Mouse (Mus musculus): ENCODE measurements around the gene Smoc1. TPM values are rescaled to one million over a fixed set of nuclear protein-coding genes. Genes with fewer than 3 reads are reported as not detected.
A peak's percentile ranks its signal among the peaks of the same experiment; 100 is the strongest.

Gene Smoc1
- total and polyA plus RNA-seq, 2 experiments from 2014 or later, result 24.5 to 28.7 TPM

- TF ChIP-seq CTCF (IDR thresholded peaks at IDR 0.05), result no peak
- Histone ChIP-seq H3K4me3 (ENCODE audit: low read depth, low read length) (no peak overlapping the region), H3K36me3 (ENCODE audit: insufficient read depth, low read length) (no peaks in the 10 kb centered on the region), H3K9ac (replicated peaks; ENCODE audit: low read length, poor library complexity, severe bottlenecking) (no peak overlapping the region), H3K27me3 (ENCODE audit: insufficient read depth, low read length) (no peaks in the 10 kb centered on the region), H3K9me3 (ENCODE audit: low read length) (no peaks in the 10 kb centered on the region), H3K4me2 (ENCODE audit: low read depth, low read length, poor library complexity, severe bottlenecking) (no peak overlapping the region), H3K27ac (ENCODE audit: low read depth, low read length) (peak overlapping the region; percentile 21), H3K4me1 (ENCODE audit: insufficient read depth, low read length) (no peaks in the 10 kb centered on the region)
- 47% methylated on average over 7 of the region's 7 CpGs for WGBS
- ATAC-seq (ENCODE audit: low FRiP score) (no peak), DNase-seq (ENCODE audit: low spot score) (no peak)
These were observed 114.7 kb downstream of the Smoc1 start for GRCm38 (mm10) chr12:81141329-81141711.

- WGBS, result 84% methylated on average over 3 of the region's 3 CpGs
- H3K27ac ChIP-seq (ENCODE audit: low read depth, low read length), result no peak overlapping the region
- TF ChIP-seq CTCF (IDR thresholded peaks at IDR 0.05), result no peak
- no peak overlapping the region for H3K4me3 ChIP-seq (ENCODE audit: low read depth, low read length)
- no peaks in the 10 kb centered on the region for H3K36me3 ChIP-seq (ENCODE audit: insufficient read depth, low read length)
- no peaks in the 10 kb centered on the region for H3K4me1 ChIP-seq (ENCODE audit: insufficient read depth, low read length)
- H3K27me3 ChIP-seq (ENCODE audit: insufficient read depth, low read length), result no peaks in the 10 kb centered on the region
- no peak overlapping the region for H3K9ac ChIP-seq (replicated peaks; ENCODE audit: low read length, poor library complexity, severe bottlenecking)
- H3K9me3 ChIP-seq (ENCODE audit: low read length), result no peaks in the 10 kb centered on the region
- no peak overlapping the region for H3K4me2 ChIP-seq (ENCODE audit: low read depth, low read length, poor library complexity, severe bottlenecking)
- DNase-seq (ENCODE audit: low spot score) (no peak), ATAC-seq (ENCODE audit: low FRiP score) (no peak)
These were observed 115.6 kb downstream of the Smoc1 start for GRCm38 (mm10) chr12:81142231-81142630.

- ATAC-seq (ENCODE audit: low FRiP score) (no peak), DNase-seq (ENCODE audit: low spot score) (no peak)
- no peak for TF ChIP-seq CTCF (IDR thresholded peaks at IDR 0.05)
- Histone ChIP-seq H3K9ac (replicated peaks; ENCODE audit: low read length, poor library complexity, severe bottlenecking) (no peak overlapping the region), H3K36me3 (ENCODE audit: insufficient read depth, low read length) (no peaks in the 10 kb centered on the region), H3K4me2 (ENCODE audit: low read depth, low read length, poor library complexity, severe bottlenecking) (no peak overlapping the region), H3K9me3 (ENCODE audit: low read length) (no peaks in the 10 kb centered on the region), H3K27ac (ENCODE audit: low read depth, low read length) (no peak overlapping the region), H3K4me3 (ENCODE audit: low read depth, low read length) (no peak overlapping the region), H3K27me3 (ENCODE audit: insufficient read depth, low read length) (no peaks in the 10 kb centered on the region), H3K4me1 (ENCODE audit: insufficient read depth, low read length) (no peaks in the 10 kb centered on the region)
- 41% methylated on average over 10 of the region's 10 CpGs for WGBS
These were observed 117.6 kb downstream of the Smoc1 start for GRCm38 (mm10) chr12:81144201-81144600.

GRCm38 (mm10) chr12:81146417-81147180, 120.0 kb downstream of the Smoc1 start:
- no peak overlapping the region for H3K4me3 ChIP-seq (ENCODE audit: low read depth, low read length)
- H3K9ac ChIP-seq (replicated peaks; ENCODE audit: low read length, poor library complexity, severe bottlenecking), result no peak overlapping the region
- no peaks in the 10 kb centered on the region for H3K27me3 ChIP-seq (ENCODE audit: insufficient read depth, low read length)
- no peaks in the 10 kb centered on the region for H3K9me3 ChIP-seq (ENCODE audit: low read length)
- H3K4me1 ChIP-seq (ENCODE audit: insufficient read depth, low read length), result no peaks in the 10 kb centered on the region
- no peaks in the 10 kb centered on the region for H3K36me3 ChIP-seq (ENCODE audit: insufficient read depth, low read length)
- TF ChIP-seq CTCF (IDR thresholded peaks at IDR 0.05), result no peak
- peak; percentile 68 for ATAC-seq (ENCODE audit: low FRiP score)
- no peak overlapping the region for H3K27ac ChIP-seq (ENCODE audit: low read depth, low read length)
- WGBS, result 23% methylated on average over 10 of the region's 10 CpGs
- peak; percentile 73 for DNase-seq (ENCODE audit: low spot score)
- H3K4me2 ChIP-seq (ENCODE audit: low read depth, low read length, poor library complexity, severe bottlenecking), result no peak overlapping the region

GRCm38 (mm10) chr12:81147956-81148355, 121.3 kb downstream of the Smoc1 start:
- H3K27ac ChIP-seq (ENCODE audit: low read depth, low read length), result no peak overlapping the region
- H3K4me1 ChIP-seq (ENCODE audit: insufficient read depth, low read length), result no peaks in the 10 kb centered on the region
- H3K9me3 ChIP-seq (ENCODE audit: low read length), result no peaks in the 10 kb centered on the region
- H3K4me2 ChIP-seq (ENCODE audit: low read depth, low read length, poor library complexity, severe bottlenecking), result no peak overlapping the region
- H3K36me3 ChIP-seq (ENCODE audit: insufficient read depth, low read length), result no peaks in the 10 kb centered on the region
- H3K4me3 ChIP-seq (ENCODE audit: low read depth, low read length), result no peak overlapping the region
- TF ChIP-seq CTCF (IDR thresholded peaks at IDR 0.05), result no peak
- WGBS, result 93% methylated on average over 6 of the region's 6 CpGs
- no peak overlapping the region for H3K9ac ChIP-seq (replicated peaks; ENCODE audit: low read length, poor library complexity, severe bottlenecking)
- DNase-seq (ENCODE audit: low spot score) (no peak), ATAC-seq (ENCODE audit: low FRiP score) (no peak)
- no peaks in the 10 kb centered on the region for H3K27me3 ChIP-seq (ENCODE audit: insufficient read depth, low read length)

- no peak for ATAC-seq (ENCODE audit: low FRiP score)
These were observed 124.3 kb downstream of the Smoc1 start for GRCm38 (mm10) chr12:81150917-81151316.

More at GRCm38 (mm10) chr12:81150917-81151316, 124.3 kb downstream of the Smoc1 start:
- DNase-seq (ENCODE audit: low spot score), result peak; percentile 31
- TF ChIP-seq CTCF (IDR thresholded peaks at IDR 0.05), result no peak
- Histone ChIP-seq H3K27ac (ENCODE audit: low read depth, low read length) (no peak overlapping the region), H3K36me3 (ENCODE audit: insufficient read depth, low read length) (no peaks in the 10 kb centered on the region), H3K4me2 (ENCODE audit: low read depth, low read length, poor library complexity, severe bottlenecking) (no peak overlapping the region), H3K9ac (replicated peaks; ENCODE audit: low read length, poor library complexity, severe bottlenecking) (no peak overlapping the region), H3K27me3 (ENCODE audit: insufficient read depth, low read length) (no peaks in the 10 kb centered on the region), H3K9me3 (ENCODE audit: low read length) (no peaks in the 10 kb centered on the region), H3K4me1 (ENCODE audit: insufficient read depth, low read length) (no peaks in the 10 kb centered on the region), H3K4me3 (ENCODE audit: low read depth, low read length) (no peak overlapping the region)
- WGBS, result 82% methylated on average over 5 of the region's 5 CpGs

All from midbrain, postnatal 0 days (tissue).